Mouse (Mus musculus) bone marrow macrophage, adult 2 months (primary cell): ENCODE data around the gene Bbox1.

Experiments used
- CTCF ChIP-seq: IDR thresholded peaks from 2 replicates; pipeline ENCODE4 v1.5.1; 2012; ENCODE audit warnings: low read depth, mild to moderate bottlenecking, low read length, moderate library complexity
- POLR2A ChIP-seq: IDR thresholded peaks from 2 replicates; pipeline ENCODE4 v1.6.1; 2012; ENCODE audit warnings: mild to moderate bottlenecking, low read depth, low read length, borderline replicate concordance

DNA sequence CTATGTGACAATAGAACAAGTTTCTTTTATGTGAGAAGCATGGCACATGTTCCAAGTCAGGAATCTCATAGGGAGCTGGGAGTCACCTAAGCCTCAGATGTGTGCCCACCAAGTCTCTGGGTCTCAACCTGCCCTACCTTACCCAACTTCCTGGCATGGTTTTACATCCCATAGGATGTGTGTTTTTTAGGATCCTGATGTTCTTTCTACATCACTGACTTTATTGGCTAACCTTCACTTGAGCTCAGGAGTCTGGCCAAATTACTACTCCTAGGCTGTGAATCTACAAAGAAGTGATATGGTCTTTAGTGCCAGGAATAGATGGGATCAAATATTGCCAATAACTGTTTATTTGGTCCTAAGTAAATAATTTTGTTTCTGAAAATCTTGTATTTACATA, 88.4 kb downstream of the Bbox1 start:
- TF ChIP-seq CTCF (no peak), POLR2A (no peak)
